Mouse (Mus musculus): ENCODE results near the gene Sdc4.

The Sdc4 gene

DNA sequence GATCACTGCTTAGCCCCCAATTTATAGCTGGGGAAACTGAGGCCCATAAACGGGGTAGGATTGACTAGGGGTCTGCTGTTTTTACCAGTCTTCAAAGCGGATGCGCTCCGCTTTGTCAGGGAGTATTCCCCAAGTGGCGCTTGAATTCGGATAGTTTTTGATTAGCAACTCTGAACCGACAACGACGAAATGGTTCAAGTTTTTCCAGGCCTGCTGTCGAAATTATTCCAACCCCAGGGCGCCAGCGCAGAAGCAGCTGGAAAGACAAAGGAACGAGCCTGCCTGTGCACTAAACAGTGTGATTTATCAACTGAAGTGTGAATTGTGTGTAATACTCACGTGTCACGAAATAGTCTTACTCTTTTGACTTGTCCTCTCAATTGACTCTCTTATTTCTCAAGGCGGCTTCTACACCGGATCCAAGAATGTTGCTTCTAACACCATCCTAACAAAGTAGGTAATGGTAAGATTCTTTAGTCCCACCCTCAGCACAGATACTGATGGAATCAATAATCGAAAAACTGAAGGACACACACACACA is at the start of gene Sdc4:
Gene Sdc4 (minus strand): TSS at position 428 of the 541 bp plus-strand sequence.
- DNase-seq (ENCODE audit: low read depth, low spot score): no peak

DNA sequence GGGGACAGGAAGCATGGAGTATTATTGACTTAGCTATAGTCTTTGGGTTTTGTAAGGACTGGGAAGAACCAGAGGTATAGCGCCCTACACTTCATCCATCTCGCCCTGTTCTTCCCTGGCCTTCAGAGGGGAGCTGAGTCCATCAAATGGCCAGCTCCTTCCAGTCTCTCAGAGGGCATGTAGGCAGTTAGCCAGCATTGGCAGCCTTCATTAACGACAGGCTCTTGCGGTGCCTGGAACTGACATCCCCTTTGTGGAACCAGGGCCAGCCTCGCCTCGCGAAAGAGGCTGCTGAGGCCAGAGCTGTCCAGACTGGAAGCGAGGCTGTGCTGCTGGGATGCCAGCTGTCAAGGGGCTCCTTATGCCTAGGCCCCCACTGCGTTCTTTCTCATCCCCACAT is 44.1 kb upstream of the Sdc4 start:
- no peak for DNase-seq (ENCODE audit: low read depth, low spot score)

DNA sequence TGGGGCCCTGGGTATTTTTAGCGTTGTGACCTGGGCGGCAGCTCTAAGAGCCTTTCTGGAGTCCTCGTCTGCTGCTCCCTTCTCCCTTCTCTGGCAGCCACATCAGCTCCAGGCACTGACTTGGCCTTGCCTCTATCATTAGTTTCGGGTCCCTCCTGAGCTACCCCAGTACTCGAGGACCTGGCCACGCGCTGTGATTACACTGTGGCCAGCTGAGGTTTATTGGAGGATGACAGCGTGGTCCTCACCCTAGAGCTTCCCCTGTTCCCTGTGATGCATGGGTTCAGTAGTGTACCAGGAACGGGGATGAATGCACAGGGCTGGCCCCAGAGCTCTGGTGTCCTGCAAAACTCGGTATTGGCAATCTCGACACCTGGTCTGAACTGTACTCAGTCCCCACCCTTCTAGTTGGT is 43.4 kb upstream of the Sdc4 start:
- no peak for DNase-seq (ENCODE audit: low read depth, low spot score)

DNA sequence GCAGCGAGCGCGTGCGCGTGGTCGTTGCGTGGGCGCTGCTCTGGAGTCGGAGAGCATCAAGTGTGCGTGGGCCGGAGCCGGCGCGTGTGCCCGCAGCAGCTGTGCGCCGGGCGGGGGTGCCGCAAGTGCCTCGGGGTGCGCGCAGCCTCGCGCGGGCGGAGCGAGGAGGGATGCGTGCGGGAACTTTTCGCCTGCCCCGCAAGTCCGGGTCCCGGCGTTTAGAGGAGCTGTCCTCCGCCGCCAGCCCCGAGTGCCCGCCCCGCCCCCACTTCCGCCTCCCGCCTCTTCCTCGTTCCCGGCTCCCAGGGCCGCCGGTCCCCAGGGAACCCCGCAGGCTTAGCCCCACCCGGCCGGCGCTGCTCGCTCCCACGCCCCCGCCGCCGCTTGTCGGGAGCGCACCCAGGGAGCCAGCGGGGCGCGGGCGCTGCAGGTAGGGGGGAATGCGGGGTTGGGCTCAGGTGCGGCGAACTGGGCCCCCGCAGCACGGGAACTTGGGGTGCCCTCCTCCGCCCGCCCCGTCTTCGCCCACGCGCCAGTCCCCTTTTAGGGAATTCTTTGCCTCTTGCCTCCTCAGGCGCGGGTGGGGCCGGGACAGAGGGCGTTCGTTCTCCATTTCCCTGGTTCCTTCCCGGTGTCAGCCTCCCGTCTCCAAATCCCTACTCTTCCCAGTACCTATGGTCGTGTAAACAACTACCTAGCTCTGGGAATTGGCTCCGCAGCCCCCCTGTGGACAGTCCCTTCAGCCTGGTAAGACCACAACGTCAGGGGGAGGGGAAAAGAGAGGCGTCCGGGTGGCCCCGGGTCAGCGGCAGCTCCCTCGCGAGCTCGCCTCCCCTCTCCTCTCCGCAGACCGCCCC is 42.8 kb upstream of the Sdc4 start:
- peak; percentile 30 for DNase-seq (ENCODE audit: low read depth, low spot score)

DNA sequence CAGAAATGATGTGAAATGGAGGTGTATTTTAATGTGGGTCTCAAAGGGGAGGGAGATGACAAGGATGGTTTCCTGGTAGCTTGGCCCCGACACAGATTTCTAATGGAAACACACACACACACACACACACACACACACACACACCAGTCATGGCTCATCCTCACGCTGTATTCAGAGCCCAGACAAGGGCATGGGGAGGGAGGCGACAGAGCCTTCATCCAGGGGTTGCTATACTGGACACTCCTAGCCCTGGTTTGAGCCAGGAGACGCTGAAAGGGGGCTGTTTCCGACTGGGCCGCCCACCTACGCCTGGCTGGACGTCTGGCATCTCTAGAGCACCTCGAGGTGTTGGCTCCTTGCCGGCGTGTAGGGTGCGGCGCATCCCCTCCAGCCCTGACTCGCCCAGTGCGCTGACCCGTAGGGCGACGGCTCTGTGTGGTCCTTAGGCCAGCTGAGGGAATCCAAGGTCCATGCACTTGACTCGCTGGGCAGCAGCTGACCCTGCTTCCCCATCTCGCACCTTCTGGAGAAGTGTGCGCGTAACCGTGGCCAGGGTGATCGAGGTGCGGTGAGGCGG is 42.1 kb upstream of the Sdc4 start, which contains the start of gene Dbndd2:
Gene Dbndd2 (plus strand): TSS at position 426 of the 577 bp plus-strand sequence.
- DNase-seq (ENCODE audit: low read depth, low spot score): peak; percentile 18

DNA sequence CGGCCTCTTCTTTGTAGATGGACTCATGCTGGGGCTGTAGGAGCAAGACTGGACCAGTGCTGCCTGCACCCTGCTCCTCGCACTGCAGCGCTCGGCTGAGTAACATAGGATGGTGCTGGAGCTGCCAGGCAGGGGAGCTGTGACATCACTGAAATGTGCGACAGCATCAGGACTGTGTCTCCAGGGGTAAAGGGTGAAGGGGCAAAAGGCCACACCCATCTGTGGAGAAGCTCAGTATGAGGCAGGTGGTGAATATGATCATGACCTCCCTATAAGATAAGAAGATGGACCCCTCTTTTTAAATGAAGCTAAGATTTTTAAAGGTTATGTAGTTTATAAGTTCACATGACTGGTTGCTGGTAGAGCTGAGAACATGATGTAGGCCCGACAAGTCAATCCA is 29.9 kb upstream of the Sdc4 start, which contains the start of gene Trp53tg5:
Gene Trp53tg5 (minus strand): TSS at position 101 of the 400 bp plus-strand sequence.
- DNase-seq (ENCODE audit: low read depth, low spot score): no peak

DNA sequence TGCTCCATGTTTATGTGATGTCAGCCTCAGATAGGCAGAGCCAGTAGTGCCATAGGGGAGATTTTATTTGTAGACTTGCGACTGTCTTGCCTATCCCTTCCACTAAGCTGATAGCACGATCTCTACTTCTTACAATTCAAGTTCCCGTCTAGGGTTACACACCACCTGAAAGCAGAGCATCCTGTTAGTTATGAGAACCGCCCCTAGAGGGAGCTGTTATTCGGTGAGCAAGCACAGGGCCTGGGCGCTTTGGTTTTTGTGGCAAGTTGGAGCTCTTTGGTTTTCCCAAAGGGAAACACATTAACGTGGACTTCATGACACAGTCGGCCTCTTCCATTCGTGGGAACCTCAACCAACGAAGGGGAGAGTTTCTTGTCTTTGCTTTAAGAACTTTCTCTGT is 26.6 kb upstream of the Sdc4 start:
- DNase-seq (ENCODE audit: low read depth, low spot score): peak; percentile 66

DNA sequence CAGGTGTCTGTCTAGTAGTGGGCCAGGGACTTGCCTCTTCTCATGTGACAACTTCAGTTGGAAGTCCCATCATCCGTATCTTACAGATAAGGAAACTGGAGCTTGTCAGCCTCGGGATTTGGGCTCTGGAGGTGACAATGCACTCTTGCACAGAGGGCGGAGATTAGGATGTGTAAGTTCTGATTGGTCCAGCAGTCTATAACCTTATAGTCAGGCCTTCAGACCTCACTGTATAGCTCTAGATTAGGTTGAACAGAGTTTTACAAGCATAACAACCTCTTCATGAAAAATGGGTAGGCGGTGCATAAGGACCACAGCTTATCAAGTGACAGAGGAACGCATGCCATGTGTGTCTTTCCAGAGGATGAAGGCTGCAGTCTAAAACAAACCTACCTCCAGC is 23.1 kb upstream of the Sdc4 start:
- DNase-seq (ENCODE audit: low read depth, low spot score): no peak

DNA sequence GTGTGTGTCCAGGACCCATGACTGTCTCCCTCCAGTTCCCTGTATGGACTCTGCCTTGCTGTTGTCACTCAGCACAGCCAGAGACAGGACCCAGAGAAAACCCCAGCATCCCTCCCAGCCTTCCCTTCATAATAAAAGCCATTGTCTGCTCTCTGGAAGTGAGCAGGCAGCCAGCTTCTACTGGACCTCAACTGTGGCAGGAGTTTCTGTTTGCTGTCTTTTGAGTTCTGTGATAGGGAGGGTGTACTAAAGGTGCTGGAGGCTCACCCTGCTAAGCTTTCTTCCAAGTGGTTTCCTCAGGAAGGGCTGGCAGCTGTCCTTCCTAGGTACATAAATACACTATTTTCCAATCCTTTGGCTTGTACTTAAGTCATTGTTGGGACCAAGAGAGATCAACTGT is 21.5 kb upstream of the Sdc4 start:
- DNase-seq (ENCODE audit: low read depth, low spot score): no peak

DNA sequence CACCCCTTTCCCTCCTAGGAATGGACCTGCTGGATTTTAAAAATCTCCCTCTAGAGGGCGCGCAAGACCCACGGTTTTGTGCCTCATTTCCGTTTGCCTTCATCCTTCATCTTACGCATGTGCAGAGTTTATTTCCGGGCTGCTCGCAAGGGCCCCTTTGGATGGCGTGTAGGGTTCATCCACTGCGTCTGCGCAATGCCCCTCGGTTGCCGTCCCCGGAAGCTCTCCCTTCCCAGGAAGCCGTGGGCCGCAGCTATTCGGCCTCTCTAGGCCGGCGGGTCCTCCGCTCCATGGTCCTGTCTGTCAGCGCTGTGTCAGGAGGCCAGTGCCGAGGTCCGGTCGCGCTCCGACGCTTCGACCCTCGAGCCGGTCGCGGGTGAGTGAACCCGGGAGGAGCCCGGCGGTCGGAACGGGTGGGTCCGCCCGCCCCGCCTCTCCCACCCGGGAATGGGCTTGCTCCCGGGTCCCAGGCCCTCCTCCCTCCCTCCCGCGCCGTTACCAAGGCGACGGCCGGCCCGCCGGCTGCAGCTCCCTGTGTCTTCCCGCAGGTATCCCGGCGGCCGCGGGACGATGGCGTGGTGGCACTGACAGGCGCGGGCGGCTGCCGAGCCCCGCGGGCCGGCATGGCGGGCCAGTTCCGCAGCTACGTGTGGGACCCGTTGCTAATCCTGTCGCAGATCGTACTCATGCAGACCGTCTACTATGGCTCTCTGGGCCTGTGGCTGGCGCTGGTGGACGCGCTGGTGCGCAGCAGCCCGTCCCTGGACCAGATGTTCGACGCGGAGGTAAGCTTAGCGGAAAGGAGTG is 17.3 kb upstream of the Sdc4 start, which contains the start of gene Gm20458:
Gene Gm20458 (plus strand): TSS at position 223 of the 807 bp plus-strand sequence.
- DNase-seq (ENCODE audit: low read depth, low spot score): peak; percentile 98

DNA sequence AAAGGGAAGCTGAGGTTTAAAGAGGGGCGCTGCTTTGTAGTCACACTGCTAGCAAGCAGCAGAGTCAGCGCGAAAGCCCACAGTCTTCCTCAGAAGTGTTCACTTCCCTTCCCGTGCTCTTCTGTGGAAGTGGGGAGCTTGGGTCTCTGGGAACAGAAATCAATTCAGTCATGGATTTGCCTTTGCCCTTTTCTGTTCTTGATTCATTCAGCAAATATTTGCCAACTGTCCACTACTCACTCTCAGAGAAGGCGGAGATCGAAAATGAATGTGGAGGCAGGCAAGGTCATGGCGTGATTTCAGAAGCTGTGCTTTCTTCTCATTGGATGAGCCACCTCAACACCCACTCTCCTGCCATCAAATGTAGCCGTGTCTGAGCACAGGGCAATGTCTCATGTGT is 14.8 kb upstream of the Sdc4 start:
- DNase-seq (ENCODE audit: low read depth, low spot score): no peak

DNA sequence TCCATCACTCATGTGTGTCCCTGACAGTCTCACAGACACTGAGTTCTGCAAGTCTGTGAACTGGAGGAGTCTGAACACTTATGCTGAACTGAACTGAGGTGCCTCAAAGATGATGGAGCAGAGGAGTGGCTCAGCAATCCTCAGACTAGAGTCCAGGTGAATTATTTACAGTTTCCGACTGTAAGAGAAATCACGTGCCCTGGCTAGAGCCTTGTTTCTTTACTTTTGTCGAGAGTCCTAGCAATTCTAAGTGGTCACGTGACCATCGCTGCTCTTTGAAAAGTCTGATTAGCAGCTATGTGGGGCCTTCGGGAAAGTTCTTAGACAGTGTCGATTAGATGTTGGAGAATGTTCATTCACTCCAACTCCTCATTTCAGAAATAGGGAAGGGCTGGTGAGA is 14.3 kb upstream of the Sdc4 start:
- no peak for DNase-seq (ENCODE audit: low read depth, low spot score)

DNA sequence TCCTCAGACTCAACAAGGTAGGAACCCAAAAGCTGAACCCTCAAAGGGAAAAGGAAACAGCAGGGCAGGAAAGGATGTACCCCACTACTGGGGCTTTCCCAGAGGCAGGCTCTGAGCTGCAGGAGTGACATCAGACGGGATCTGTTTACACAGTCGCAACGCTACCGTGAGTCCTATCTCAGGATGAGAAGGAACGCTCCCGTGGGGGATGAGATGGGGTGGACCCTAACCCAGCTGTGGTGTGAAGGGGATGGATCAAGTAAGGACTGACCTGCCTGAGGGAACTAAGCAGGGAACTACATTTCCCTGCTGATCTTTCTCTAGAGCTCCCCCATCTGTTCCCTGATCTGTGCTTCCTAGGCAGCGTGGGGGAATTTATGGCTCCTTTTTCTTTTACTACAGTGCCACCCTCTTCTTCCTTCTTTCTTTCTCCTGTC is 13.2 kb upstream of the Sdc4 start, which contains the start of gene Sys1:
Gene Sys1 (plus strand): TSS at position 101 of the 437 bp plus-strand sequence.
- peak; percentile 30 for DNase-seq (ENCODE audit: low read depth, low spot score)

DNA sequence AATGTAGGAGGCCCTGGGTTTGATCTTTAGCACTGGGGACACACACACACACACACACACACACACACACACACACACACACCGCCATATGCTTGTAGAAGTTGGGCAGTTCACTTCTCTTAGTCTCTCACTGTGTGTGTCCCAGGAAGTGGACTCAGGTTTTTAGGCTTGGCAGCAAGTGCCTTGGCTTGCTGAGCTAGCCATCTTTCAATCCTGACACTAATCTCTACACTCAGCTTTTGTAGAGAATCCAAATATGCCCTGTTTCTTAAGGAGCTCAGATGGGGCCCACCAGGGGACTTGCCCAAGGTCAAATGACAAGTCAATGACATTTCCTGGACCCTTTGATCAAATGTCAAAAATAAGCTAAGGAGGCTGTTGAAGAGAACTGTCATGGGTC is 12.7 kb upstream of the Sdc4 start:
- DNase-seq (ENCODE audit: low read depth, low spot score): no peak

DNA sequence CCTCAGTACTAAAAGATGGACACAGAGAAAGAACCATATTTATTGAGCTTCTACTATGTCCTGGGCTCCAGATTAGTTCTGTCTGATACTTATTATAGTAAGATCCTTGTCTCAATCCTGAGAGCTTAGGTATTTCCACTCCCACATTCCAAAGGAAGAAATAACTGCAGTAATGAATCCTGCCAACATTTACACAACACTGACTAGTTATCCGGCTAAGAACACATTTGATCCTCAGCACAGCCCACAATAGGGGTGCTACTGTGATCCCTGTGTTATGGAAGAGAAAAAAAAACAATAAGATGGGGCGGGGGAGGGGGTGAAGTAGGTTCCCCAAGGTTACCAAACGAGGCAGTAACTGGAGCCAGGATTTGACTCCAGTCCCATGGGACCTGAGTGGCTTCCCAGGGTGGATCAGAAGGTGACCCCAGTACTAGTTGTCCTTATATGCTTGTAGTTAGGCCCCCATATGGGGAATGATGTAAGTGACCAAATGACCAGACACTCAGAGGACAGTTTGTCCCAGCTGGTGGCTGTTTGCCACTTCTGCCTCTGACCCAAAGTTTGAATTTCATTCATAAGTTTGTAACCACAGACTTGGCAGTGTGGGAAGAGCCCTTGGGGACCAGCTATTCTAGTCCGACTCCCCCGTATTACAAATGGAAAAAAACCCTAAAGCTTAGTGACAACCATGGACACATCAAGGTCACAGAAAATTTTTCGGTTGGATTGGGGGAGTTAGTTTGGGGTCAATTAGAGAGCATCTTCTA is 11.9 kb upstream of the Sdc4 start:
- DNase-seq (ENCODE audit: low read depth, low spot score): no peak

DNA sequence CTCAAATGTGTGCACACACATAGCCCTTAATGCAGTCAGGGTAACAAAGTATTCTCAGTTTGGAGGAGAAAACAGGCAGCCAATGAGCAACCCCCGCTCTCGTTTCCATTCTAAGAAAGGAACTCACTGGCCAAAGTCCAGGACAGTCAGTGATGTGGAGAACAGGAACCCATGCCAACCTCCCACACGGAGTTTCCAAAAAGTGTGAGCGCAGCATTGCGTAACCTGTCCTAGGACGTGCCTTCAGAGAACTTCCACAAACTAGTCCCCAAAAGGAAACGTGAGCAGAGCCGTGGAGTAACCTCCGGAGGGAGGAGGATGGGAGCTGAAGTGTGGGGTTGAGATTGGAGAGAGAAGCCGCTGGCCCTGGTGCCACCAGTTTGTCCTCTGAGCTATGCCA is 11.2 kb upstream of the Sdc4 start:
- DNase-seq (ENCODE audit: low read depth, low spot score): no peak

DNA sequence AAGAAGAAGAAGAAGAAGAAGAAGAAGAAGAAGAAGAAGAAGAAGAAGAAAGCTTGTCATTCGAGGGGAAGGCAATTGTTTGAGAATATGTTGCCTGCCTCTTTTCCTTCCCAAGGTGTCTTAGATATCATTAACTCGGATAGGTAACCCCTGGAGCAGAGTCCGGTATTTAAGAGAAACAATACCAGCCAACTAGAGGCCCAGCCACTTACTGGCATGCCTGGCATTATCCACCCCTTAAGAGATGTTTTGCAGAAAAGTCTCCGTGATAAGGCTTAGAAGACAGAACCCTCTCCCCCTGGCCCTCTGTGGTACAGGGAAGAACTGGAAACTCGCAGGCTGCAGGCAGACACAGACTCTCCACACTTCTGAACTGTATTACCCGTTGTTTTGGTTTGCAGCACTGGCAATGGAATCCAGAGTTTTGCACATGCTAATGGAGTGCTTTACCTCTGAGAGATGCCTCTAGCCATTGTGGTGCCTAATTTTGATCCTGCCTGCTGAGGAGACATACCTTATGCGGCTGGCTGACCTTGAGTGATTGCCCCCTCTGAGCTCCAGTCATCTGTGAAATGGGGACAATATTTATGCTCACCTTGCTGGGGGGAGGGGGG is 10.3 kb upstream of the Sdc4 start:
- DNase-seq (ENCODE audit: low read depth, low spot score): no peak

DNA sequence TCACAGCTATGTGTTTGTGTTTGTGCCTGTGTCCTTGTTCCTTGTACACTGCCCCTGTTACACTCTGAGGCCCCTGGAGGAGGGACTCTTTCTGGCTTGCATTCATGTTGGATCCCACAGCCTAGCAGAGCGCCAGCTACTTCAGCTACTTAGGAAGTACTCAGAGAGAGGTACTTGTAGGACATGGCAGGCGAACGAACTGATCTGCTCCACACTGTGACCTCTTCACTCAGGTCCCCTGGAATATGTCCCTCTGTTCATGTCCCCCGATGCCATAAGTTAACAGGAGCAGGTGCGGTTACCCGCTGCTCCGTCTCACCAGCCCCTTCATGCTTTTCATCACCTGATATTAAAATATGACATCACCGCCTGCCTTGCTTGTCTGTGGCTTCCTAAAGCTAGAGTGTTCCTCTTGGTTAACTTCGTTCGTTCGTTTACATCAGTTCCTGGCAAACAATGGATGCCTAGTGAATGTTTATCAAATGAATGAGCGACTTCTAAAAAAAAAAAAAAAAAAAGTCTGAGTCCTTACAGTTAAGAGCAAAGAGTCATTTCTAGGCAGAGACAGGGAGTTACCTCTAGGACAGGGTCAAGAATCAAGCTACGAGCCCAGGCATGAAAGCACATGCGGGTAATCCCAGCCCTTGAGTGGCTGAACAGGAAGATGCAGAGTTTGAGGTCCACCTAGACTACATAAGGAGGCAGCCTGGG is 9.5 kb upstream of the Sdc4 start:
- DNase-seq (ENCODE audit: low read depth, low spot score): no peak

DNA sequence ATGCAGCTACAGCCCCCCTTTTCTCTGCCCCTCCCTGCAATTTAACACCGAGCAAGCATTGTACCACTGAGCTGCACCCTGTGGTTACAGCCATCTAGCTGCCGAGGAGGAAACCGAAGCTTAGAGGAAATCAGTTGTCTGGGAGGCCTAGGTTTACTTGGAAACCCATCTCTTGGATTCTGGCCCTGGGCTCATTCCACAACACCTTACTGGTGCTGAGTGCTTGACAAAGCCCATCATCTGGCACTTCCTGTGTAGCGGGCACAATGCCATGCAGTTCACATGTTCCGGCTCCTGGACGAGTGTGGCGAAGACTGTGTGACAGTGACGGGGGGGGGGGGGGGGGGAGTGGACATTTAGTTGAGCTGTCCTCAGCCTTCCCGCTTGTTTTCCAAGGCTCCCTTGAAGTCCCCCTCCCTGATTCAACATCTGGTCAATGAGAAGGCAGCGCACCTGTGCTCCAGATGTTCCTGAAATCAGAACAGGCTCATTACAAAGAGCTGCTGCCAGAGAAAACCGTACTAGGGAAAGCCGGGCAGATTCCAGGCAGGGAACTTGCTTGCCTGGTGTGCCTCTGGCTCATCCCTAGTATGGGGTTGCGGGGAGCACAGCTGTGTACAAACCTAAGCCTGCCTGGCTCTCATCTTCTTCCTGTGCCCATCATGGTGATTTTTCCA is 8.5 kb upstream of the Sdc4 start:
- DNase-seq (ENCODE audit: low read depth, low spot score): peak; percentile 46
